Mouse (Mus musculus): ENCODE results near the gene Cyfip2. TPM values are rescaled to one million over a fixed set of nuclear protein-coding genes. Genes with fewer than 3 reads are reported as not detected.

Gene Cyfip2
- polyA plus RNA-seq, 1 experiment from 2014 or later: 80.8 TPM

DNA sequence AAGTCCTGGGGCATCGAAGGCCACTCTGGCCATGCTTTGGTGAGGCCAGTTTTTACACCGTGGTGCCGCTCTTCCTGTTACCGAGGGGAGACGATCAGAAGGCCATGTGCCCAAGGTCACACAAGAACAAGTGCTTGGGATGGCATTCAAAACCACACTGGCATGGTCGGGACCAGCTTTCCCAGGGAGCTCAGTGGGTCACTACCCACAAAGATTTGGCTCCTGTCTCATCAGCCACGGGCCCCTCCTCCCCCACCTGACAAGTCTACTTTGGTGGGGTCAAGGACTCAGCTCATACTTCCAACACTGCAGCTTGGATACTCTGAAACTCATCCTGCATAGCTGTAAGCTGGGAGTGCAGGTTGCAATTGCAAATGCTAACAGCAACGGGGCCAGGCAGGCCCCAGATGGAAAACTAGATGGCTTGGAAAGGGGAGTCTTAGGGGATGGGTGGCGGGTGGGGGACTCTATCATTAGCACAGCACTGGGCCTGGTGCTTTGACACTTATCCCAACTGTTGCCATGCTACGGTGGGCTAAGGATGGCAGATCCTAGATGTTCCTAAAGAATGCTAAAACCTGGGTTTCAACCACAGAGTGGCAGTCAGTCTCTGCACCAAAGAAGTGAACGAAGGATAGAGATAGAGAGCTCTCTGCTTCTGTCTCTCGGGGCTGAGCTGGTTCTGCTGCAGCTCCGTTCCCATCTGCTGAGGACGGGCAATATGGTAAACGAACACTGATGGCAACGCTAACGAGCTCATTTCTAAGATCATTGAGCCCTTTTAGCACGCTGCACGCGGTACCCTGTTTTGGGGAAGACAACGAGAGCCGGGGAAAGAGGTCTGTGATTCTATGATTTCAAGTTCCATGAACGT lies 67.7 kb downstream of the Cyfip2 start:
- H3K4me1 ChIP-seq (replicated peaks): no peaks in the 10 kb centered on the region
- H3K4me3 ChIP-seq (replicated peaks): no peak overlapping the region
- no peaks in the 10 kb centered on the region for H3K9me3 ChIP-seq
- H3K36me3 ChIP-seq: peaks cover 87% of the 10 kb centered on the region
- no peak overlapping the region for H3K27ac ChIP-seq
- no peak overlapping the region for H3K4me2 ChIP-seq (replicated peaks)
- no peak overlapping the region for H3K9ac ChIP-seq (replicated peaks)
- no peaks in the 10 kb centered on the region for H3K27me3 ChIP-seq
- WGBS: 83% methylated on average over 23 of the region's 23 CpGs
- ATAC-seq: no peak

DNA sequence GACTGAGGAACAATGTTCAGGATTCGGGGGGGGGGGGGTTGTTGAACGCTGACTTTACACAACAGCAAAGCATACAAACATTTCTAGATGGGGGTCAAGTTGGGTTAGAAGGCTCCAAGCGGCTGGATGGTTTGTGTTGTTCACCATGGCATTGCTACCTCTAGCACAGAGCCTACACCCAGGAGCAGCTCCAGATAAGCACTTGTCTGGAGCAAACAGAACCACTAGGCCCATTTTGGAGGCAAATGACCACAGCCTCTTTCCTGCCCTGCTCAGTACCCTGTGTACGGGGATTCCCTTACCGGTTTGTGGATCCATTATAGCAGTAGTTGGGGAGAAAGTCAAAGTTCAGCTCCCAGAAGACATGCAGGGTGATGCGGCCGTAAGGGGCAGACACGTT lies 70.7 kb downstream of the Cyfip2 start:
- H3K36me3 ChIP-seq: peaks cover 87% of the 10 kb centered on the region
- no peak overlapping the region for H3K4me2 ChIP-seq (replicated peaks)
- 92% methylated on average over 8 of the region's 8 CpGs for WGBS
- H3K4me1 ChIP-seq (replicated peaks): no peaks in the 10 kb centered on the region
- H3K9ac ChIP-seq (replicated peaks): no peak overlapping the region
- H3K4me3 ChIP-seq (replicated peaks): no peak overlapping the region
- no peak overlapping the region for H3K27ac ChIP-seq
- no peaks in the 10 kb centered on the region for H3K9me3 ChIP-seq
- no peak for ATAC-seq
- no peaks in the 10 kb centered on the region for H3K27me3 ChIP-seq

DNA sequence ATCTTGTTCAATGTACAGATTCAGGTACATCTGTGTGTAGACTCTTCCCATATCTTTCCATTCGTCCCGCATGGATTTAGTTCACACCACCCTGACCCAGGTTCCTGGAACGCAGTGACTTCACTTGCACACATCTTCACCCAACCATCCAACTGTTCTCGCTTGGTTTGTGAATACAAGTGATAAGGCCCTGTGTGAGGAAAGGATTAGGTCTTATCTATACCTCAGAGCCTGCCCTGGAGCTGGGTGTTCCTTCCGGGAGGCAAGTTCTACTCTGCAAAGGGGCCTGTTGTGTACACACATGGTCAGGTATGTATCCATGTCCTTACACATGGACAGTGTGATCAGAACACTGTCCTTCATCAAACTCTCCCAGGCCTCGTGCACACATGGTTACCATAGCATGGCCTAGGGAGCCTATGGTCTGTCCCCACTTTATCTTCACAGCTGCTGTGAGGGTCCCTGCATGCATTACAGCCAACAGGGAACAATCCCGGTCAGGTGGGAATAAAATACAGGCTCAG lies 71.4 kb downstream of the Cyfip2 start:
- Histone ChIP-seq H3K9me3 (no peaks in the 10 kb centered on the region), H3K9ac (replicated peaks) (no peak overlapping the region), H3K4me1 (replicated peaks) (peaks cover 4% of the 10 kb centered on the region), H3K36me3 (peaks cover 83% of the 10 kb centered on the region), H3K4me3 (replicated peaks) (no peak overlapping the region), H3K27me3 (no peaks in the 10 kb centered on the region), H3K4me2 (replicated peaks) (no peak overlapping the region), H3K27ac (no peak overlapping the region)
- WGBS: 95% methylated on average over 7 of the region's 7 CpGs
- no peak for ATAC-seq

DNA sequence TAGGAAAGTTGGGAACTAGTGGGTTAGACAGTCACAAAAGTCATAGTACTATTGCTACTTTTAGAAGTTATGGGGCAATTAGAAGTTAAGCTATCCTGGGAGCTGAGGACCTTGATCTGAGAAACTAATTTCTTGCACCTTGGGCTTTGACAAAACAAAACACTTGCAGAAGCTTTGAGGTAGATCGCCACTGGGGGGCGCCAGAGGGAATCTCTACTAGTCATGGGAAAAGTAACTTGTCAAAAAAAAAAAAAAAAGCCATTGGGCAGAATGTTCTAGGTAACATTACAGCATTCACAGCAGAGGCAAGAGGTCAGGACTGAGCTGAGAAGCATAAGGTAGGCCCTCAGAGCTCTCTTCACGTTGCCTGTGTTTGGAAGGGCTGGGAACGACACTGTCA lies 75.7 kb downstream of the Cyfip2 start:
- Histone ChIP-seq H3K27ac (no peak overlapping the region), H3K4me1 (replicated peaks) (peaks cover 25% of the 10 kb centered on the region), H3K4me2 (replicated peaks) (no peak overlapping the region), H3K36me3 (peaks cover 64% of the 10 kb centered on the region), H3K27me3 (no peaks in the 10 kb centered on the region), H3K9me3 (no peaks in the 10 kb centered on the region), H3K9ac (replicated peaks) (no peak overlapping the region), H3K4me3 (replicated peaks) (no peak overlapping the region)
- no peak for ATAC-seq
- 47% methylated on average over 4 of the region's 4 CpGs for WGBS

DNA sequence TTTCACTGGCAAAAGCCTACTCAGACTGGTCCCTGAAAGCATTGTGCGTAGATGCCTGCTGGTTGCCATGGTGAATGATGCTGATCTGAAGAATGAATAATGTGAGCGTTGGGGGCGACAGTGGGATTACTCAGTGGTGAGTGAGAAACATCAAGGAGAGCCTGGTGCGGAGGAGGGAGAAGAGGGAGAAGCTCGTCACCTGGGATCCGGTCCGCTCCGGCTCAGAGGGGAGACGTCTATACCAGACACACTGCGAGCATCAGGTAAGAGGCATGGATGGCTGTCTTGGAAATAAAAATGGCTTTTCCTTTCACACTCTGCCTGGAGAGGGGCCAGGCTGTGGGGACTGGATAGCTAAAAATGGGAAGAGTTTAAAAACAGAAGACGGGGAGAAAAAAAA lies 77.3 kb downstream of the Cyfip2 start, which contains the start of gene Fndc9:
Gene Fndc9, plus strand, starts transcription at position 198 of the 400 bp plus-strand sequence.
- Histone ChIP-seq H3K9ac (replicated peaks) (peak within 1 kb of the TSS; percentile 49; the same call in 1 of the 2 replicates), H3K4me2 (replicated peaks) (peak within 1 kb of the TSS; percentile 41), H3K36me3 (peaks cover 64% of the 10 kb centered on the region), H3K27ac (peak within 1 kb of the TSS; percentile 84), H3K4me1 (replicated peaks) (peaks cover 25% of the 10 kb centered on the region), H3K27me3 (no peaks in the 10 kb centered on the region), H3K9me3 (no peaks in the 10 kb centered on the region), H3K4me3 (replicated peaks) (peak within 1 kb of the TSS; percentile 16)
- ATAC-seq: peak; percentile 89
- 14% methylated on average over 11 of the region's 11 CpGs for WGBS

DNA sequence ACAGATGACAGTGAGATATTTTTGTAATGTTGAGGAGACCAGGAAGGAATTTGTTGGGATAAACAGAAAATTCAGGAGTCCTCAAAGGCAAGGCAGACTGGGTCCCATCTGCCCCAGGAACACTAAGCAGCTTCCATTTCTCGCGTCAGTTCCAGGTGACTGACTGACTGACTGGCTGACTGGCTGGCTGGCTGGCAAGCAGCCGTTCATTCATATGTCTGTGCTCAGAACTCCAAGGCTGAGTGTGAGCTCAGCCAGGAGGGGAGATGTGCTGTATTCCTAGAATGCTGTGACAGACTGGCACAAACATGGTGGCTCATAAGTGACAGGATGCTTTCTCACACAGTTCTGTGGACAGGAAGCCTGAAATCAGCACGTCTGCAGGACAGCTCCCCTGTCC lies 78.7 kb downstream of the Cyfip2 start:
- H3K9ac ChIP-seq (replicated peaks): no peak overlapping the region
- no peaks in the 10 kb centered on the region for H3K27me3 ChIP-seq
- no peak overlapping the region for H3K4me3 ChIP-seq (replicated peaks)
- no peak overlapping the region for H3K4me2 ChIP-seq (replicated peaks)
- H3K36me3 ChIP-seq: peaks cover 55% of the 10 kb centered on the region
- peaks cover 25% of the 10 kb centered on the region for H3K4me1 ChIP-seq (replicated peaks)
- no peaks in the 10 kb centered on the region for H3K9me3 ChIP-seq
- ATAC-seq: 0 out of 2 replicates have a peak, but pooled peaks have one; percentile 15
- H3K27ac ChIP-seq: peak overlapping the region; percentile 84; the same call in 1 of the 2 replicates
- WGBS: 64% methylated on average over 4 of the region's 4 CpGs

DNA sequence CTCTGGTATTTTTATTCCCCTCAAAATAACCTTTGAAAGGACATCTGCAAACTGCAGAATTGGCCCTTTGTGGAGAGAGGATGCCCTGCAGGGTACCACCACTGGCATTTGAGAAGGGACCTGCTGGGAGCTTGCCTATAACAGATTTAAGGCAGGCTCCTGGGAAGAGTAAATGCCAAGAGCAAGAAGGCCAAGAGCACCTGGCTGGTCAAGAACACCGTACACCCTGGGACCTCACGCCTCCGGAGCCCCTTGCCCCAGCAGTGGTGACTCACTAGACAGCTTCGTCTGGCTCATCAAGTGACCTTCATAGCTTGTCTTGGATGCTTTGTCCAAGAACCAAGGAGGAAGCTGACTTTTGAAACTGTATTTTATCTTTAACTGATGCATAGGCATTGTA lies 79.9 kb downstream of the Cyfip2 start:
- Histone ChIP-seq H3K4me2 (replicated peaks) (no peak overlapping the region), H3K36me3 (peaks cover 43% of the 10 kb centered on the region), H3K27ac (no peak overlapping the region), H3K27me3 (no peaks in the 10 kb centered on the region), H3K9me3 (no peaks in the 10 kb centered on the region), H3K9ac (replicated peaks) (no peak overlapping the region), H3K4me1 (replicated peaks) (peaks cover 25% of the 10 kb centered on the region), H3K4me3 (replicated peaks) (no peak overlapping the region)
- 93% methylated on average over 4 of the region's 4 CpGs for WGBS
- ATAC-seq: no peak

DNA sequence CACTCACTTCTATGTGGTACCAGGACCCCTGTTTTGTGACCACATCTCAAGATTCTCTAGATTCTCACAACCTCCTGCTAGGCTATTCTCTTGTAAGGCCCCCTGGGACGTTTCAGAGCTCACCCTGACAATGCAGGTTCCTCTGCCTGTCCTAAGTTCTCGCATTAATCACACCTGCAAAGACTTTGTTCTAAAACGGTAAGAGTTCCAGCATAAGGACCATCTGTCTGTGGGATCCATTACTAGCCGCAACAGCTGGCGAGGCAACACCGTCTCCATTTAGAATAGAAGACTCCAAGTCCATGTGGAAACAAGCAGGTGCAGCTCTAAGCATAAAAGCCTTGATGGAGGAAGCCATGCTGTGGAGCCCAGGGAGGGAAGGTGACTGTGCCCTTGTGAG lies 82.5 kb downstream of the Cyfip2 start:
- no peak overlapping the region for H3K27ac ChIP-seq
- no peak overlapping the region for H3K4me3 ChIP-seq (replicated peaks)
- H3K9ac ChIP-seq (replicated peaks): no peak overlapping the region
- WGBS: 65% methylated on average over 6 of the region's 6 CpGs
- ATAC-seq: no peak
- peaks cover 11% of the 10 kb centered on the region for H3K4me1 ChIP-seq (replicated peaks)
- H3K9me3 ChIP-seq: no peaks in the 10 kb centered on the region
- no peaks in the 10 kb centered on the region for H3K27me3 ChIP-seq
- no peak overlapping the region for H3K4me2 ChIP-seq (replicated peaks)
- peaks cover 32% of the 10 kb centered on the region for H3K36me3 ChIP-seq

DNA sequence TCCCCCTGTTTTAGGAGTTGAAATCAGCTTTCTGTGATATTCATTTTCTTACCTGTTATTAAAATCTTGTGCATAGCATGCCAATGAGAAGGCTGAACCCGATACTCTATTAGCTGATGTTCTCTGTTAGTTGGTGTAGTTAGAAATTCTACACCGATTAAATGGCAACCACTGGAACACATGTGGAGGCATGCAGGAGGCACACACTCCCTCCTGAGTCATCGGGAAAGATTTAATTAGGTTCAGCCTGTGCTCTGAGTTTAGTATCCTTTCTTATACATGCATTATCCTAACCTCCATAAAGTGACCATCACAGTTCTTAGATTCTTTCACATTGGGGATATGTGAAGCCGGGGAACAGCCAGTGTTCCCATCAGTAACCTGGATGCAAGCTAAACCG lies 87.3 kb downstream of the Cyfip2 start:
- no peak overlapping the region for H3K4me3 ChIP-seq (replicated peaks)
- peaks cover 2% of the 10 kb centered on the region for H3K4me1 ChIP-seq (replicated peaks)
- WGBS: 93% methylated on average over 5 of the region's 5 CpGs
- H3K9ac ChIP-seq (replicated peaks): no peak overlapping the region
- no peaks in the 10 kb centered on the region for H3K27me3 ChIP-seq
- no peak overlapping the region for H3K27ac ChIP-seq
- no peak for ATAC-seq
- no peaks in the 10 kb centered on the region for H3K9me3 ChIP-seq
- H3K36me3 ChIP-seq: peaks cover 45% of the 10 kb centered on the region
- no peak overlapping the region for H3K4me2 ChIP-seq (replicated peaks)

DNA sequence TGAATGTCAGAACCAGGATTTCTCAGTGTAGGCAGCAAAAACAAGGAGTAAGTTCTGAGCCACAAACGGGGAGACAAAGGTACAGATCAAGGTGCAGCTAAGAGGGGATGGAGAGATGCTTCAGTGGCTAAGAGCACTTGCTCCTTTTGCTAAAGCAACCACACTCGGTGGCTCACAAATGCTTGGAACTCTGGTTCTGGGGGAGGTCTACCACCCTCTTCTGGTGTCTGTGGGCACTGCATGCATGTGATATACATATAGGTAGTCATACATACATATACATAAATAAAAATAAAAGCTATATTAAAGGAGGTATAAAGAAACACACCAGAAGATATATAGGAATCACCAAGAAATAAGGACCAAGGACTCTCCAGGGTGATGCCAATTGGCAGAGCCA lies 89.1 kb downstream of the Cyfip2 start:
- Histone ChIP-seq H3K27me3 (no peaks in the 10 kb centered on the region), H3K4me3 (replicated peaks) (no peak overlapping the region), H3K9ac (replicated peaks) (no peak overlapping the region), H3K27ac (no peak overlapping the region), H3K9me3 (no peaks in the 10 kb centered on the region), H3K36me3 (peaks cover 40% of the 10 kb centered on the region), H3K4me2 (replicated peaks) (no peak overlapping the region), H3K4me1 (replicated peaks) (peaks cover 20% of the 10 kb centered on the region)
- 88% methylated on average over 2 of the region's 2 CpGs for WGBS
- ATAC-seq: no peak

DNA sequence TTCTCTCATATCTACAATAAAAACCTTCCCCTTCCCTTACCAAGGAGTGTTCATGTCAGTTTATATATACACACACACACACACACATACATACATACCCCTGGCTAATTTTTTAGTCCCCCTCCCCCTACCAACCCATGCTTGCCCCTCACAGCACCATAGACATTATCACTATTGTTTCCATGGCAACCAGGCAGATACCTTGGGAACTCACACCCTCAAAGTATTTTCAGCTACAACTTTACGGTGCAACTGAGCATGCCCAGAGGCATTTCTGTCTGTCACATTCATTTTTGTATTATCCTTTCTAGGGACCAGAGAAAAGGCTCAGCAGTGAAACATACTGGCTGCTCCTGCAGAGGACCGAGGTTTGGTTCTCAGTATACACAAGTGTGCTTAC lies 92.4 kb downstream of the Cyfip2 start:
- H3K9ac ChIP-seq (replicated peaks): no peak overlapping the region
- H3K4me3 ChIP-seq (replicated peaks): no peak overlapping the region
- H3K27ac ChIP-seq: peak overlapping the region; percentile 94
- H3K27me3 ChIP-seq: no peaks in the 10 kb centered on the region
- peaks cover 41% of the 10 kb centered on the region for H3K4me1 ChIP-seq (replicated peaks)
- no peaks in the 10 kb centered on the region for H3K9me3 ChIP-seq
- H3K4me2 ChIP-seq (replicated peaks): no peak overlapping the region
- peaks cover 47% of the 10 kb centered on the region for H3K36me3 ChIP-seq
- 65% methylated on average over 2 of the region's 2 CpGs for WGBS
- no peak for ATAC-seq

DNA sequence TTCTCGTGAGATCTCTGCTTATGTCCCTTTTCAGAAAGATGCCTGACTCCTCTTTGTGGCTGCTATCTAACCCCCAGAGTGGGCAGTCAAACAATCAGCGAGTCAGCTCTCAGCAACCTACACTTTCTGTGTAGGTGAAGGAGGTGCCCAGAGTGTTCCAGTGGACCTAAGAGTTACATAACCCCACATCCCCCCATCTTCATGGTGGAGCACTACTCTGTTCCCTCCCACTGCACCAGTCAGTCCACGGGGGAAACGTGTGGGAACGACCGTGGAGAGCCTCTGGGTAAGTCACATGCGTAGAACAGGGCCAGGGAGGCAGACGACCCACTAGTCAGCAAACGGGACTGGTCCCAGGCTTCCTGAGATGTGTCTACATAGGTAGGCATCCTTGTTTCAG lies 93.3 kb downstream of the Cyfip2 start:
- H3K4me1 ChIP-seq (replicated peaks): peaks cover 44% of the 10 kb centered on the region
- no peak overlapping the region for H3K9ac ChIP-seq (replicated peaks)
- H3K4me2 ChIP-seq (replicated peaks): 0 out of 2 replicates have a peak overlapping the region, but pooled peaks have one; percentile 6
- H3K27me3 ChIP-seq: no peaks in the 10 kb centered on the region
- 79% methylated on average over 9 of the region's 9 CpGs for WGBS
- no peaks in the 10 kb centered on the region for H3K9me3 ChIP-seq
- ATAC-seq: peak; percentile 8; the same call in 1 of the 2 replicates
- H3K27ac ChIP-seq: peak overlapping the region; percentile 94
- H3K4me3 ChIP-seq (replicated peaks): no peak overlapping the region
- H3K36me3 ChIP-seq: peaks cover 48% of the 10 kb centered on the region
